Mouse (Mus musculus) 3T3-L1 (cell line): ENCODE measurements around the gene Gtf2i.

ENCODE experiments used
- DNase-seq: peaks from one replicate; pipeline ENCODE4 v3.0.0-alpha.2; 2015; ENCODE audit warnings: low read depth, low spot score

Gtf2i gene

DNA sequence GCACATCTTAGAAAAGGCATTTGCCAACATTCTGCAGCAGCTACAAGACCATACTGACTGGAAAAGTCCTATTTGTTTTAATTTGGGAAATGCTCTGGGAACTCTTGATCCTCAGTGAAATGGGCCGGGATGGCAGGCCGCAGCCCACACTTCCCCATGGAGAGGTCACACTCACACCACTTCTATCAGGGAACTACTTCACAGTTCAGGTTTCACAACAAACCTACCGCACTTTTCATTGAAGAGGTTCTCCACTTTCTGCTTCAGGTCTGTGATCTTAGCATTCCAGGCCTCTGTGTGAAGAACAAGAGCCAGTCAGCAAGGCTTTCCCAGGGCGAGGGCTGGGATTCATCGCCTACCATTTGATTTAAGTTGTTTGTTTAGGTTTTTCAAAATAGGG lies 69.7 kb downstream of the Gtf2i start:
- no peak for DNase-seq

DNA sequence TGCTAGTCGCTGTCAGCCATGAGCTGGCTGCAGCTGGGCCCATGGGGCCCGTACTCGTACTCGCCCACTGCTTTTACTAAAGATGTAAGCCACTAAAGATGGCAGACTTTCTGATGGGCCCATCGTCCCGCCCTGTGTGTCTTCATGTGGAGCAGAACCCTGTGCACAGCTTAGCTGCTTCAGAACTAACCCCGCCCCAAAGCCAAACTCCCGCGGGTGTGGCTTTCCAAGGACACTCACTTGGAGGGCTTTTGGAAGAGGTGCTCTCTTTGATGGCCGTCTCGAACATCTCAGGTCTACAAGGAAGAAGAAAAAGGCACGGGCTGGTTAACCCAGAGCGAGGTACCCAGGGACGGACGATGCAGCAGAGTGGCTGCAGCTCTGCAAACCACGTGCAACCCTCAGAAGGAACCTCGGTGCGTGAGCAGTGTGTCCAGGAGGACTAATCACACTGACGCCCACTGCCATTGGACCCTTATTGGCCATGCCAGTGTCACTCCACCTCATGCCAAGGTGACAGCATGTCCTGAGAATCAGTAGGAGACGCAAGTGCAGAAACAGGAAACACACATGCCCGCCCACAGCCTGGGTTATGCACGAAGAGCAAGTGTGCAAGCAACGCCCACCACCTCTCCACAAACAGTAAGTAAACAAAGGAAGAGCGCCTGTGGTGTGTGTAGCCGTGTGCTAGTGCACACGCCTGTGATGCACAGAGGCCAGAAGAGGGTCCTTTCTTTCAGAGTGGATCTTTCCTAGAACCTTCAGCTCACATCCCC lies 70.7 kb downstream of the Gtf2i start:
- no peak for DNase-seq

DNA sequence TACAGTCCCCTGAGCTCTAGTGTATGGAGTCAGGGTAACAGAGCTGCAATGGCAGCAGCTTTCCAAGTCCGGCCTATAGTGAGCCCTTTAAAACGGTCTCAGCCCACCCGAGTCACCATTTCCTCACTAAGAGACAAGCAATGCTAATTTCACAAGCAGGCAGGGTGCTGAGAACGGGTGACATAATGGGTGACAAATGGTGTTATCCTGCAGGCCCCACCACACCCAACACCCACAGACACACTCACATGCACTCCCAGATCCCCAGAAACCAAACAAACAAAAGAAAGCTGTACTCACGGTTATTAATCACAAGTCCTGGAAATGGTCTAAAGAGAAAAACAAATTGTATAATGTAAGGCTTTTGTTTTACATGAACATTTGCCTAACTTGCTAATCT lies 72.7 kb downstream of the Gtf2i start:
- no peak for DNase-seq

DNA sequence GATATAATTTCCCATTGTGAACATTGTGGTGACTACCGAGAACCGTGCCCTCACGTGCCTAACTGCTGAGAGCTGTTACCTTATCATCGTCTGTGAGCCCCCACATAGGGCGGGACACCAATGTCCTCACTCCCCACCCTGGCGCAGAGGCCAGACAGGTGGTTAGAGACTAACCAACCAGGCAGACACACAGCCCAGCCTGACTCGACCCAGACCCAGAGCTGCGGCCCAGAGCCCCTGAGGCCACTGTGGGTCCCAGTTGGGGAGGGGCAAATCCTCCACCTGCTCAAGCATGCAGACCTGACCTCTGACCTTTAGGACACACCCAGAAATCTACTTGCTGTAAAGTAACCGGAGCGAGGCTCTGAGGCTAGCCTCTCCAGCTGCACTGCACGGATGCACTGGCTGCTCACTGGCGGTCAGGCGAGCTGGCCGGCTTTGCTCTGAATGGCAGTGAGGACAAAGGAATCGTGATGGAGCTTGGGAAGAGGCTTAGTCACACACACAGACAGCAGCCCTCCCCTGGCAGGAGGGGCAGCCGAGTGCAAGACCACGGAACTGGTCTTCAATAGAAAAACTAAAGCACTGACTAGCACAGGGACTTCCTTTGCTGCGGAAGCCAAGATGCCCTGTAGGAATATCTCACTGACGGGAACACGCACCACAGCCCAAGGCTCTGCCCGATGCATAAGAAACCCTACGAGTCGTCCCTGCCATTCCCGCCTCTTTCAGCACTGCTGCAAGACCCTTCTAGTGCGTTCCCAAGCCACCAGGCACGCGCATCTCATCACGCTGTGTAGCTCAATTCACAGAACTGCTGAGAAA lies 76.4 kb downstream of the Gtf2i start:
- DNase-seq, result no peak

DNA sequence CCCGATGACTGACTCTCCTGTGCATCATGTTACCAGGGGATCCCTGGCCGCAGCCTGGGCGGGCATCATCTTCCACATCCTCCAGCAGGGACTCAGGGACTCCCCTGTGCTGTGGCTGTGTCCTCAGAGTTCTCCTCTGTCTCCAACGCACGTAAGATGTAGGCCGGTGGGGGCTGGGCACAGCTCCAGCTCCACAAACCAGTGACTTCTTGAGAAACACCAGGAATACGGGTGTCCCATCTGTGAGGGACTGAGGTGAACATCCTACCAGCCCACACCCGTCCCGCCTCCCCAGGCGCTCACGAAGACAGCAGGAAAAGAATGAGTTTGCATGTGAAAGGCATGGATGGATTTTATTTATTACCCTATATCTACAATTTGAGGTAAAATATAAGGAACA lies 77.1 kb downstream of the Gtf2i start:
- DNase-seq, result no peak

DNA sequence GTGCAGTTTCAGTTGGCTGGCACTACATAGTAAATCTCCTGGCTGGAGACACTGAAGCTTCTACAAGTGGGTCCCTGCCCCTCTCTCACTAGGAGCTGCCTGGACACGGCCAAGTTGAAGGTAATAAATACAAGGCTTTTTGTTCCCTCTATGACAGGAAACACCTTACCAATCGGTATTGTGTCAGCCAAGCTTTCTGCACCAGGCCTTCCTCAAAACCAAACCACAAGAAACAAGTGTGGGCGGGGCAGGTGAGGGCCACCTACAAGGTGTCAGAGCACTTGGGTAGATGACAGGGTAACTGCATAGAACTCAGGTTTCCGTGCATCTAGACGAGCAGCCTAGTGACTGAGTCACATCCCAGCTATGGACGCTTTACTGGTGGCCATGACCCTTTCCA lies 77.8 kb downstream of the Gtf2i start:
- no peak for DNase-seq

DNA sequence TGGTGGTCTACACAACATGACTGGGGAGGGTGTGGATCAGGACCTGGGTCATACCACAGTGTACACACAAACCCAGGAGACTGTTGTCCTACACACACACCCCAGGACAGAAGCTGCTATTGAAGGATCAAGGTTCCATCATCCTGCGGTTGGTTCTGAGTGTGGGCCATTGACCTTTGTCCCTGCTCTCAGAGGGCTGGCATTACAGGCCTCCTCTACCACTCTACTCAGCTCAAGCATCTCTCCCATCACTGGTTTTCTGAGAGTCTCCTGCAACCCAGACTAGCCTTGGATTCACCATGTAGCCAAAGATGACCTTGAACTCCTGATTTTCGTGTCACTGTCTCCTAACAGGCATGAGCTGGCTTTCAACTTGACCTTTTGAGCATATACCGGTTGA lies 78.3 kb downstream of the Gtf2i start:
- DNase-seq, result no peak

DNA sequence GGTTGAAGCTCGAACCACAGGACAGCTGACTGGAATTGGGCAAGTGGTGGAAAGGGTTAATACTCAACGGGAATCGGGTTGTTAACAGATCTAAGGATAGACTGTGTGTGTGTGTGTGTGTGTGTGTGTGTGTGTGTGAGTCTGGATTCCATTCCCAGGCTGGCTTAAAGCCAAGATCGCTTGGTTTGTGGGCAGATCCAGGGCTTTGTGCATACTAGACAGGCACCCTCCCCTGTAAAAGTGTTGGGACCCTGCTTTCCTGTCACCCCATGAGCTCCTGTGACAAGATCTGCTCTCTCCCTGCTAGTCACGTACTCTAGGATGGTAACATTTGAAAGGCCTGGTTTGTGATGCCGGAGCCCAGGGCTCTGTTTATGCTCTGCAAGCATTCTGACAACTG lies 79.4 kb downstream of the Gtf2i start:
- DNase-seq, result peak; percentile 33

DNA sequence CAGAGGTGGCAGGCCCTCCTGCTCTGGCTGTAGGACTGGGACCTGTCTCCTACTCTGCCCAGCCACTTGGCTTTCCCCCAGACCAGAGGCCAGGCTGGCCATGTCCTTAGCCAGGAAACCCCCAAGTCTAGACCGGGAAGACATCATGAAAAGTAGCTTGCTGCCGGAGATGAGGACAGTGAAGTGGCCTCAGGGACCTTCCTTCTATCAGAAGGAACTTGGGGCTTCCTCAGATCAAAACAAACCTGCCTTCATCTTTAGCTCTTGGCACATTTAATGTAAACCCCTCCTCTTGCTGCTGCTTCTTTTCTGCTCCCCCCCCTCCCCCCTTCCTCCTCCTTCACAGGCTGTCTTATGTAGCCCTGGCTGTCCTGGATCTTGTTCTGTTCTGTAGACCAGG lies 80.4 kb downstream of the Gtf2i start:
- DNase-seq, result no peak

DNA sequence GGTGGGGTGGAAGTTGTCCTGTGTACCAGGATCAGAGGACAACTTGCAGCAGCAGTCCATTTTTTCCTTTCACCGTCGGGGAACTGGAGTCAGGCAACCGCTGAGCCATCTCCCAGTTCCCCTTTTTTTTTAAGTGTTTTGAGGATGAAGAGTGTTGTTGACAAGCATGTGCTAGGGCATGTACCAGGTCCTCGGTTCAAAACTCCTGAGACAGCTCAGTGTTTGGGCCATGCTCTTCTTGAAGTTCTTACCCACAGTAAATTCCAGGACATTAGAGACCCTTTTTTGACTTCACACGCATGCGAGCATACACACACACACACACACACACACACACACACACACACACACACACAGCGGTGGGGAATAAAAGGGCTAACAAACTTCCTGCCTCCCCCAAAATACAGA lies 81.3 kb downstream of the Gtf2i start:
- no peak for DNase-seq

DNA sequence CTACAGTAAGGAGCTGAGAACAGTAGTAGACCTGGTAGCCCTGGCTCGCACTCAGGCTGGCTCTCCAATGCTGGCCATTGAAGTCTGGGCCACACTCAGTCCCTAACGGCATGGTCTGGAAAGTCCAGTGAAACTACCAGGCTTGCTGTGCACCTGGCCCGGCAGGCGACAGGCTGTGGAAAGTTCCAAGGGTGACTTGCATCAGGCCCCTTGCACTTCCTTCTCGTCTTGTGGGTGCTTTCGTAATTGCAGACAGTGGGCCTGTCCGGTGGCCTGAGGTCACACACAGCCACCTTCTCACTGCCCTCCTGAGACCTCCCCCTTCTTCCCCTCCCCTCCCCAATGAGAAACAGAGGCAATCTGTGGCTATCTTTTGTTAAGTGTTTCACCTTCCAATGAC lies 82.0 kb downstream of the Gtf2i start:
- DNase-seq, result no peak

DNA sequence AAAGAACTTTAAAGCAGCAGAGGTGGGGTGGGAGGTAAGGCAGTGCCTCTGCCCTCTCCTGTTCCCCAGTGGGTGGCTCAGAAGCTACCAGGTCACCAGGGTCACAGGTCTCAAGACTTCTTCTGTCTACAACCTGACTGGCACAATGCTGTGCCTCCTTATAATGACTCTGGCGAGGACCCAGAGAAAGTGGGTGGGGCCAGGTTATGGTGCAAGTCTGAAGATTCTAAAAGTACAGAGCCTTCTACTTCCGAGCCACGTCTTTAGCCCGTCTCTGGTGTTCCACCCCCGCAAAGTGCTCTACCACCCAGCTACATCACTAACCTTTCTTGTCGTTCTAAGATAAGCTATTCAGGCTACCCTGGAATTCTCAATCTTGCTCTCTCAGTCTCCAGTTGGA lies 82.4 kb downstream of the Gtf2i start:
- DNase-seq, result no peak

DNA sequence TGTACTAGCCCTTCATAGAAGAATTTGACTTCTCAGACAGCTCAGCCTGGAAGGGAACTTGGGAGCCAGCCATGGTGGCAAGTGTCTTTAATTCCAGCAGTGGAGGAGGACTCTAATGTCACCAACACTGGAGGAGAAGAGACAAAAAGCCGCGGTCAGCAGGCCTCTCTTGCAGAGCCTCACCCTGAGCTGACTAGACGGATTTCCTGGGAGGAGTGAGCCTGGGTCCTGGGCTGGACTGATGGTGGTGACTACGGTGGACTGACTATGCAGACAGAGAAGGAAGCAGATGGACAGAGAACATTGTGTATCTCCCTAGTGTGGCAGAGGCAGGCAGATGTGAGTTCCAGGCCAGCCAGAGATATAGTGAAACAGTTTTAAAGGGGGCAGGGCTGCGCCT lies 83.2 kb downstream of the Gtf2i start:
- no peak for DNase-seq

DNA sequence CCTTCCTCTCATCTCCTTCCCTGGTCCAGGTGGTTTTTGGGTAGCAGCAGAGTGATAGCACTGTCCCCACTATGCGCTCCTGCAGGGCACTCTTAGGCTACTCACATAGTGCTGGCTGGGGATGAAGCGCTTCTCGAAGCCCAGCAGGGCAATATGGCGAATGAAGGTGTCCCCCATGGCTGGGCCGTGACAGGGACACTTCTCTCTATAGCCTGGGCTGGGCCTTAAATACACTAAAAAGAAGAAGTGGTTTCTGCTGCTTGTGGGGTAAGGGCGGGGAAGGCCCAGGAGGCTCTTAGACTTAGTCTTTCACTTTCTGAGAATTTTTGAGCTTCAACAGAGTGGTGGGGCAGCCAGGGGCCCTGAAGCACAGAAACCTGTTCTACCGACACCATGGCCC lies 85.2 kb downstream of the Gtf2i start, which contains the start of gene Ncf1:
Ncf1 (minus strand) TSS at position 235 of the 400 bp plus-strand sequence.
- DNase-seq, result no peak

DNA sequence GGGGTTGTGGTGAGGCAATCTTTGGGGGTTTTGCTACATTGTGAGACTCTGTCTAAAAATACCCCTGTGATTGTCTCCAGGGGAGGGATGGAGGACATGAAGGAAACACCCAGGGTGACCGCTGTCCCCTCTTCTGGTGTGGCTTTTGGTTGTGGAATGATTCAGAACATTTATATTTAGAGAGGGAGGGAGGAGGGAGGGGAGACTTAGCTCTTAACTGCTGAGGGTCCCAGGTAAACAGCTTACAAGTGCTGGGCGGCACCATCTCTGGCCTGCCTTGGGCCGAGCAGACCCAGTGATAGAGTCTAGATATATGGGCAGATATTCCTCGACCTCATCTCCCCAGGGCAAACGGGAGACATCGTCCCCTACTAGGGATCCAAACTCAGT lies 86.3 kb downstream of the Gtf2i start:
- DNase-seq, result no peak

DNA sequence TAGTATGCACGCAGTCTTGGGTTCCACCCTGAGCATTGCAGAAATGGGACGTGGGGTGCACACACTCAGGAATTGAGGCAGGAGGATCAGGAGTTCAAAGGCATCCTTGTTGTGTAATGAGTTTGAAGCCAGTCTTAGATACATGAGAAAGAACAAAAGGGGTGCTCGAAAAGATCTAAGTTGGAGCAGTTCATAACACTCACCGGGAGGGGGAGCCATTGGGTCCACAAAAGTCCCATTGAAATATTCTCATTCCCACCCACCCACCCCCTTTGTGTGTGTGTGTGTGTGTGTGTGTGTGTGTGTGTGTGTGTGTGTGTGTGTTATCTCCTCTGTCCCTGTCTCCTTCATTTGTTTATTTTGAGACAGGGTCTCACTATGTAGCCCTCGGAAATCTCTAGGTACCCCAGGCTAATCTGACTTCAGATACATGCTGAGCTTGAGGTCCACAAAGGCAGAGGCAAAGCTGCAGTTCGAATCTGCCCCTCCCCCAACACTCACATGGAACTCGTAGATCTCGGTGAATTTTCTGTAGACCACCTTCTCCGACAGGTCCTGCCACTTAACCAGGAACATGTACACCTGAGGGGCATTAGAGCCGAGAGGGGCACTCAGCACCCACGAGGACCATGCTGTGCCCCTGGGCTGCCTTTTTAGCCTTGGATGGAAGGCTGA lies 86.8 kb downstream of the Gtf2i start:
- peak; percentile 75 for DNase-seq

DNA sequence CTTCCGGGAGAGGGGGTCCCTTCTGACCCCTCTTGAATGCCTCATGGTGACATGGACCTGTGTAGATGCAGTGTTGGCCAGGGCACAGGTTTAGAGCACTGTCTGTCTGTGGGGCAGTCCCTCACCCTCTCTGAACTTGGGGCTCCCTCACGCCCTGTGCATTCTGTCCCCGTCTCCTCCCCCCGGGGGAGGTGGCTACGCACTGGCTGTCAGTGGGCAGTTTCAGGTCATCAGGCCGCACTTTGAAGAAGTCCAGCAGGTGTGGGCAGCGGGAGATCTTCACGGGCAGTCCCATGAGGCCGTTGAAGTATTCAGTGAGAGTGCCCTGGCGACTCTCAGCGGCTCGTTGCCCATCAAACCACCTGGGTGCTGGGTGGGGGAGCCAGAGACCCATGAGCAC lies 87.6 kb downstream of the Gtf2i start:
- DNase-seq, result no peak

DNA sequence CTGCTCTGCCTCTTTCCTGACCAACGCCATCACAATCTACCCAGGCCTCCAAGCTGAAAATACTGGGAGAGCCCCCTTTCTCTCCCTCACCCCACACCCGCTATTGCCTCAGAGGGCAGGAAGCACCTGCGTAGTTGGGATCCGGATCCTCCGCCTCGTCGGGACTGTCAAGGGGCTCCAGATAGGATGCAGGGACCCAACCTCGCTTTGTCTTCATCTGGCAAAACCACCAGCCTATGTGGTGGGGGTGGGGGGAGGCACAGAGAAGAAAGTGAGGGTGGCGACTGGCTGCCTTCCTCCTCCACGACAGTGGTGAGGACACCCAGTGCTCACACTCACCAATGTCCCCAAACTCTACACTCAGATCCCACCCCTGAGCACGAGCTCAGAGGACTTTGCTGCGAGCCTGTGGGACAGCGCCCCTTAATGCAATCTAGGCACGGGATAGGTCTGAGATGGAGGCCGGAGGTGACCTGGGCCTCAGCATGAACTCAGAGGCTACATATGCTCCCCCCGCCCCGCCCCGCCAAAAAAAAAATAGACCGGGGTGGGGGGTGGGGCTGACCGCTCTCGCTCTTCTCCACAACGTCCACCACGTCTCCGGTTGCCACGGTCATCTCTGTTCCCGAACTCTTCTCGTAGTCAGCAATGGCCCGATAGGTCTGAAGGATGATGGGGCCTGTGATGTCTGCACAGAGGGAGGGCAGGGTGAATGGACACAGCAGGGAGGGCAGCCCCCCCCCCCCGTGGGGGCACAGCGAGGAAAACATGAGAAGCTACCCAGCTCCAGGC lies 89.3 kb downstream of the Gtf2i start:
- DNase-seq, result no peak

DNA sequence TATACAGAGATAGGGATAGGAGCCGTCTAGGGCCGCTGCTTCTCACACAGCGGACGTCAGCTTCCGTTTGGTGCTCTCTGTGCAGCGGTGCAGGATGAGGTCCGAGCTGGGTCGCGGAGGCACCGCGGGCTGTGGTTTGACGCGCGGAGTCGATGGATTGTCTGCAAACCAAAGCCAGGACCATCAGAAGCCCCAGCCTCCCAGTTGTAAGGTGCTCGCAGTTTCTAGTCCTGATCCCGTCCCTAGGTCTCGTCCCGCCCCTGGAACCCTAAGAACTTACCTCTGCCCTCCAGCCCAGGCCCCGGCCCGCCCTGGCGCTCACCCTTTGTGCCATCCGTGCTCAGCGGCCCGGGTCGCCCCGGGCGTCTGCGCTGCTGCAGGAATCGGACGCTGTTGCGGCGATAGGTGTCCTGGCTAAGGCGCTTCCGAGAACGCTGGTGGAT lies 92.8 kb downstream of the Gtf2i start:
- no peak for DNase-seq

DNA sequence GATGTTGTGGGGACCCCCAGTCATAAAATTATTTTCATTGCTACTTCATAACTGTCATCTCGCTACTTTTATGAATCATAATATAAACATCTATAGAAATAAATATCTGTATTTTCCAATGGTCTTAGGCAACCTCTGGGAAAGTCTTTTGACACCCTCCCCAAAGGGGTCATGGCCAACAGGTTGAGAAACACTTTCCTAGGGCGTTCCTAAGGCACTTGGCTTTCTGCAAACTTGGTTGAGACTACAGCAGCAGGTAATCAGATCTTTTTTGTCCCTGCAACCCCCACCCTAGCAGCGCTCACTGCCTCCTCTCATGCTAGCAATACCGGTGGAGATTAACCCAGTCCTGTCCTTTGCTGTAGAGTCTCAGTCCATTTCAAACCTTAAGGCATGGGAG lies 93.3 kb downstream of the Gtf2i start:
- DNase-seq, result no peak

DNA sequence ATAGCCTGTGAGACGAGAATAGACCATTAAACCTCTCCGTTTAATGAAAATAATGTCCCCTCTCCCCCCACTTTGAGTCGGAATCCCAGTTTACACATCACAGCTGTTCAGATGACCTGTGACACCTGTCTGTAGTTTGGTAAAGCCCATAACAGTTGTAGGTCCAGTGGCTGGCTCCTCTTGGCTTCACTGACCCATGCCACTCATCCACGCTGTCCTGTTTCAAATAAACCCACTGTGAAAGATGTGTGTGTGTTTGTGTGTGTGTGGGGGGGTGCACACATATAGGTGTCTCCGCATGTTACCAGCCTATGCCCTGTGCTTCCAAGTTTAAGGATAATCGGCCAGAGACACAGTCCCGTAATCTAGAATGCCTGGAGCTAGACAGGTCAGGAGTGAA lies 96.7 kb downstream of the Gtf2i start:
- DNase-seq, result no peak
